Mouse (Mus musculus): ENCODE data around the gene S100pbp. TPM values are rescaled to one million over a fixed set of nuclear protein-coding genes. Genes with fewer than 3 reads are reported as not detected.

The S100pbp gene
- polyA plus RNA-seq, 1 experiment from 2014 or later: 14.5 TPM

- no peak overlapping the region for H3K4me2 ChIP-seq (replicated peaks)
- H3K4me1 ChIP-seq (replicated peaks): no peaks in the 10 kb centered on the region
- no peak overlapping the region for H3K9ac ChIP-seq
- no peaks in the 10 kb centered on the region for H3K9me3 ChIP-seq
- WGBS: 58% methylated on average over 1 of the region's 1 CpGs
- no peak overlapping the region for H3K4me3 ChIP-seq (replicated peaks)
- H3K27ac ChIP-seq: no peak overlapping the region
- no peaks in the 10 kb centered on the region for H3K27me3 ChIP-seq (replicated peaks)
- no peak for ATAC-seq
- H3K36me3 ChIP-seq: peaks cover 9% of the 10 kb centered on the region
These were observed 17.0 kb downstream of the S100pbp start for GRCm38 (mm10) chr4:129172529-129172928.

GRCm38 (mm10) chr4:129161581-129162255 is 27.8 kb downstream of the S100pbp start:
- Histone ChIP-seq H3K4me2 (replicated peaks) (no peak overlapping the region), H3K9ac (no peak overlapping the region), H3K4me3 (replicated peaks) (no peak overlapping the region), H3K36me3 (peaks cover 3% of the 10 kb centered on the region; the same call in 1 of the 2 replicates), H3K4me1 (replicated peaks) (no peaks in the 10 kb centered on the region; the same call in 1 of the 2 replicates), H3K27ac (no peak overlapping the region), H3K27me3 (replicated peaks) (no peaks in the 10 kb centered on the region), H3K9me3 (no peaks in the 10 kb centered on the region)
- 88% methylated on average over 3 of the region's 4 CpGs for WGBS
- ATAC-seq: no peak

- Histone ChIP-seq H3K4me2 (replicated peaks) (no peak overlapping the region), H3K4me3 (replicated peaks) (no peak overlapping the region), H3K4me1 (replicated peaks) (no peaks in the 10 kb centered on the region; the same call in 1 of the 2 replicates), H3K27me3 (replicated peaks) (no peaks in the 10 kb centered on the region), H3K27ac (no peak overlapping the region), H3K36me3 (peaks cover 3% of the 10 kb centered on the region; the same call in 1 of the 2 replicates), H3K9ac (no peak overlapping the region), H3K9me3 (no peaks in the 10 kb centered on the region)
- ATAC-seq: no peak
- WGBS: 95% methylated on average over 1 of the region's 1 CpGs
These were observed 28.5 kb downstream of the S100pbp start for GRCm38 (mm10) chr4:129161076-129161475.

GRCm38 (mm10) chr4:129158549-129158948 is 31.0 kb downstream of the S100pbp start:
- H3K4me1 ChIP-seq (replicated peaks): no peaks in the 10 kb centered on the region; the same call in 1 of the 2 replicates
- H3K27me3 ChIP-seq (replicated peaks): no peaks in the 10 kb centered on the region
- WGBS: 52% methylated on average over 3 of the region's 3 CpGs
- no peak overlapping the region for H3K4me2 ChIP-seq (replicated peaks)
- ATAC-seq: peak; percentile 90
- H3K4me3 ChIP-seq (replicated peaks): no peak overlapping the region
- H3K9me3 ChIP-seq: no peaks in the 10 kb centered on the region
- H3K9ac ChIP-seq: no peak overlapping the region
- H3K36me3 ChIP-seq: peaks cover 8% of the 10 kb centered on the region
- H3K27ac ChIP-seq: no peak overlapping the region

GRCm38 (mm10) chr4:129157541-129157940 is 32.0 kb downstream of the S100pbp start:
- H3K27ac ChIP-seq: no peak overlapping the region
- no peaks in the 10 kb centered on the region for H3K9me3 ChIP-seq
- H3K4me3 ChIP-seq (replicated peaks): no peak overlapping the region
- H3K27me3 ChIP-seq (replicated peaks): no peaks in the 10 kb centered on the region
- 0 out of 2 replicates have a peak, but pooled peaks have one; percentile 58 for ATAC-seq
- peaks cover 10% of the 10 kb centered on the region for H3K36me3 ChIP-seq
- H3K4me1 ChIP-seq (replicated peaks): no peaks in the 10 kb centered on the region; the same call in 1 of the 2 replicates
- 49% methylated on average over 5 of the region's 5 CpGs for whole genome bisulfite sequencing
- no peak overlapping the region for H3K4me2 ChIP-seq (replicated peaks)
- H3K9ac ChIP-seq: no peak overlapping the region

- no peaks in the 10 kb centered on the region for H3K4me1 ChIP-seq (replicated peaks)
- H3K27me3 ChIP-seq (replicated peaks): no peaks in the 10 kb centered on the region
- ATAC-seq: peak; percentile 93
- peak overlapping the region; percentile 45 for H3K27ac ChIP-seq
- H3K36me3 ChIP-seq: peaks cover 13% of the 10 kb centered on the region; the same call in 1 of the 2 replicates
- no peak overlapping the region for H3K4me3 ChIP-seq (replicated peaks)
- WGBS: 67% methylated on average over 4 of the region's 4 CpGs
- no peaks in the 10 kb centered on the region for H3K9me3 ChIP-seq
- H3K9ac ChIP-seq: no peak overlapping the region
- H3K4me2 ChIP-seq (replicated peaks): no peak overlapping the region
These were observed 38.2 kb downstream of the S100pbp start for GRCm38 (mm10) chr4:129151276-129151811.

- peaks cover 8% of the 10 kb centered on the region; the same call in 1 of the 2 replicates for H3K36me3 ChIP-seq
- no peaks in the 10 kb centered on the region for H3K9me3 ChIP-seq
- no peak for ATAC-seq
- no peak overlapping the region for H3K27ac ChIP-seq
- 0 out of 2 replicates have a peak, but pooled peaks cover 5% of the 10 kb centered on the region for H3K4me1 ChIP-seq (replicated peaks)
- WGBS: 71% methylated on average over 1 of the region's 1 CpGs
- H3K9ac ChIP-seq: no peak overlapping the region
- H3K4me2 ChIP-seq (replicated peaks): no peak overlapping the region
- H3K4me3 ChIP-seq (replicated peaks): no peak overlapping the region
- H3K27me3 ChIP-seq (replicated peaks): no peaks in the 10 kb centered on the region
These were observed 40.2 kb downstream of the S100pbp start for GRCm38 (mm10) chr4:129149321-129149720.

- no peak overlapping the region for H3K9ac ChIP-seq
- H3K4me3 ChIP-seq (replicated peaks): no peak overlapping the region
- H3K27me3 ChIP-seq (replicated peaks): no peaks in the 10 kb centered on the region
- no peak for ATAC-seq
- whole genome bisulfite sequencing: 77% methylated on average over 13 of the region's 13 CpGs
- H3K4me1 ChIP-seq (replicated peaks): 0 out of 2 replicates have a peak, but pooled peaks cover 7% of the 10 kb centered on the region
- no peak overlapping the region for H3K27ac ChIP-seq
- no peak overlapping the region for H3K4me2 ChIP-seq (replicated peaks)
- peaks cover 7% of the 10 kb centered on the region; the same call in 1 of the 2 replicates for H3K36me3 ChIP-seq
- no peaks in the 10 kb centered on the region for H3K9me3 ChIP-seq
These were observed 41.9 kb downstream of the S100pbp start for GRCm38 (mm10) chr4:129147552-129148103.

- Histone ChIP-seq H3K4me2 (replicated peaks) (no peak overlapping the region), H3K9me3 (no peaks in the 10 kb centered on the region), H3K27me3 (replicated peaks) (no peaks in the 10 kb centered on the region), H3K4me3 (replicated peaks) (no peak overlapping the region), H3K36me3 (peaks cover 6% of the 10 kb centered on the region; the same call in 1 of the 2 replicates), H3K9ac (no peak overlapping the region), H3K4me1 (replicated peaks) (peaks cover 9% of the 10 kb centered on the region; the same call in 1 of the 2 replicates), H3K27ac (no peak overlapping the region)
- WGBS: 47% methylated on average over 2 of the region's 2 CpGs
- ATAC-seq: no peak
These were observed 43.1 kb downstream of the S100pbp start for GRCm38 (mm10) chr4:129146392-129146791.

GRCm38 (mm10) chr4:129145943-129146342 is 43.6 kb downstream of the S100pbp start:
- H3K36me3 ChIP-seq: 0 out of 2 replicates have a peak, but pooled peaks cover 6% of the 10 kb centered on the region
- peaks cover 9% of the 10 kb centered on the region; the same call in 1 of the 2 replicates for H3K4me1 ChIP-seq (replicated peaks)
- ATAC-seq: no peak
- H3K27me3 ChIP-seq (replicated peaks): no peaks in the 10 kb centered on the region
- H3K4me2 ChIP-seq (replicated peaks): no peak overlapping the region
- H3K9me3 ChIP-seq: no peaks in the 10 kb centered on the region
- H3K9ac ChIP-seq: no peak overlapping the region
- no peak overlapping the region for H3K4me3 ChIP-seq (replicated peaks)
- H3K27ac ChIP-seq: no peak overlapping the region
- WGBS: 53% methylated on average over 4 of the region's 4 CpGs

- 56% methylated on average over 4 of the region's 4 CpGs for WGBS
- no peak for ATAC-seq
- no peak overlapping the region for H3K9ac ChIP-seq
These were observed 44.1 kb downstream of the S100pbp start for GRCm38 (mm10) chr4:129145411-129145810.

More at GRCm38 (mm10) chr4:129145411-129145810, 44.1 kb downstream of the S100pbp start:
- peak overlapping the region; percentile 48; the same call in 1 of the 2 replicates for H3K27ac ChIP-seq
- H3K9me3 ChIP-seq: no peaks in the 10 kb centered on the region
- no peak overlapping the region for H3K4me2 ChIP-seq (replicated peaks)
- peaks cover 9% of the 10 kb centered on the region; the same call in 1 of the 2 replicates for H3K4me1 ChIP-seq (replicated peaks)
- H3K27me3 ChIP-seq (replicated peaks): no peaks in the 10 kb centered on the region
- 0 out of 2 replicates have a peak, but pooled peaks cover 6% of the 10 kb centered on the region for H3K36me3 ChIP-seq
- no peak overlapping the region for H3K4me3 ChIP-seq (replicated peaks)
